Mouse (Mus musculus) forebrain, embryonic 11.5 days (tissue): Measurements from ENCODE around the gene Slc13a2. TPM values are rescaled to one million over a fixed set of nuclear protein-coding genes. Genes with fewer than 3 reads are reported as not detected.

ENCODE experiments used
- ATAC-seq: fragments of 200-750 bp; cut with Nextera tagmentation; replicated peaks from 2 replicates; pipeline ENCODE4 v1.8.0; 2017; ENCODE audit warnings: moderate TSS enrichment; ENCODE audit not compliant: low FRiP score
- DNase-seq: peaks from one replicate; pipeline ENCODE4 v3.0.0-alpha.2; 2017; ENCODE audit warnings: low spot score
- H3K27ac ChIP-seq: fragments of 300-500 bp; sonication (generic); 2 replicates; pipeline ENCODE4 v1.5.1; 2014; ENCODE audit warnings: low read depth, low read length
- H3K27me3 ChIP-seq: fragments of 300-500 bp; sonication (generic); 2 replicates; pipeline ENCODE4 v1.6.1; 2014; ENCODE audit warnings: mild to moderate bottlenecking, low read length, mixed read lengths; ENCODE audit not compliant: control insufficient read depth, insufficient read depth
- H3K36me3 ChIP-seq: fragments of 300-500 bp; sonication (generic); 2 replicates; pipeline ENCODE4 v1.6.1; 2014; ENCODE audit warnings: mild to moderate bottlenecking, low read length, moderate library complexity, mixed read lengths; ENCODE audit not compliant: control insufficient read depth, insufficient read depth
- H3K4me1 ChIP-seq: fragments of 300-500 bp; sonication (generic); replicated peaks from 2 replicates; pipeline ENCODE4 v1.6.1; 2014; ENCODE audit warnings: low read length, mixed read lengths; ENCODE audit not compliant: control insufficient read depth, insufficient read depth
- H3K4me2 ChIP-seq: fragments of 300-500 bp; sonication (generic); 2 replicates; pipeline ENCODE4 v1.6.1; 2014; ENCODE audit warnings: low read depth, mild to moderate bottlenecking, low read length, moderate library complexity, mixed read lengths; ENCODE audit not compliant: severe bottlenecking
- H3K4me3 ChIP-seq: fragments of 300-500 bp; sonication (generic); 2 replicates; pipeline ENCODE4 v1.5.1; 2014; ENCODE audit warnings: low read depth, low read length
- H3K9ac ChIP-seq: fragments of 300-500 bp; sonication (generic); 2 replicates; pipeline ENCODE4 v1.6.1; 2014; ENCODE audit warnings: low read length
- H3K9me3 ChIP-seq: fragments of 300-500 bp; sonication (generic); 2 replicates; pipeline ENCODE4 v1.6.1; 2016; ENCODE audit warnings: low read length, mixed read lengths; ENCODE audit not compliant: control insufficient read depth
- WGBS: fragments of 180-500 bp; shearing (Covaris S2); extraction: QIAGEN DNeasy Blood & Tissue Kit; methylation state at CpG from one replicate; pipeline ENCODE4 v1.1.7; 2014; 5-methylcytosine and 5-hydroxymethylcytosine counted together
- polyA plus RNA-seq: library from polyadenylated mRNA; unstranded; fragments of >200 nt; fragmentation: Nextera tagmentation; extraction: Ambion mirVana; gene quantifications from 2 replicates; pipeline ENCODE4 v1.2.1, GENCODE M21; 2014

The Slc13a2 gene
- polyA plus RNA-seq, 1 experiment from 2014 or later, result not detected

DNA sequence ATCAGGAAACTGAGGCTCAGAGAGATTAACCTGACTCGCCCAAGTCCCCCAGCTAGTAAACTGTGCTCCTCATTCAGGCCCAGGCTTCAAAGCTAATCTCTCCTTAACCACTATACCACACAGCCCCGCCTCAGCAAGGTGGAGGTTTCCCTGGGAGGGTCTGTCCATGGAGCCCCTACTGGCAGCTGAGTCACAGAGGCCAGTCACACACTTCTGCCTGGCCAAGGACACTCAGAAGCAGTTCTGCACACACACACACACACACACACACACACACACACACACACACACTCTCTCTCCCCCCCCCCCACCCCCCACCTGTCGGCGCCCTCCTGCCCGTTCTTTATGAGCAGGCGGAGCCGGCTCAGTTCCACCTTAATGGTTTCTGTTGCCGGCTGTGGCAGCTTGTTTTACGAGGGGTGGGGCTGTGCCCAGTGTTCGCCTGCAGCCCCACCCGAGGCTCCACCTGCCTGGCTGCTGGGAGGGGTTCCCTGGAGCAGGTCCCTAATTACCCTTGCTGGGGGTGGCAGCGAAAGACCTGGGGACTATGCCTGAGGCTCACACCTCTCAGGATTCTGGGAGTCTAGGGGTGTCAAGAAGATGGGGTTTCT lies 44.4 kb downstream of the Slc13a2 start:
- Histone ChIP-seq H3K27me3 (no peaks in the 10 kb centered on the region), H3K4me1 (no peaks in the 10 kb centered on the region), H3K9me3 (no peaks in the 10 kb centered on the region), H3K9ac (no peak overlapping the region), H3K36me3 (no peaks in the 10 kb centered on the region), H3K4me2 (no peak overlapping the region), H3K27ac (no peak overlapping the region), H3K4me3 (no peak overlapping the region)
- no peak for ATAC-seq
- WGBS, result 60% methylated on average over 10 of the region's 12 CpGs
- no peak for DNase-seq

DNA sequence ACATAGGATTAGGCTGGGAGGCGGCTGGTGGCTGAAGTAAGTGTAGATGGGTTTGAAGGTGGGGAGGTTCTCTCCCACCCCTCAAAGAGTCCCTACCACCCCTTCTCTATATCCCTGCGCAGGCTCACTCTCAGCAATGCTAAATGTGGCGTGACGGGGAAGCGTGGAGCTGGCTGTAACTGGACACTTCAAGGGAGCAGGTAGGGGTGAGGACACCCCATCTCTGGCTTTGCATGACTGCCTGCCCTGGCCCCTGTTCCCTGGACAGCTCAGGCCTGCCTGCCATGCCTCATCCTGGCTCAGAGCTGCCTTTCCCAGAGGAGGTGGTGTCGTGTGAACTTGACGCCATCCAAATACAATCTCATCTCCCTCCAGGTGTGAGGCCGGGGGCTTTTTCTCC lies 47.9 kb downstream of the Slc13a2 start:
- ATAC-seq (no peak), DNase-seq (no peak)
- Histone ChIP-seq H3K36me3 (no peaks in the 10 kb centered on the region), H3K4me1 (no peaks in the 10 kb centered on the region), H3K9ac (no peak overlapping the region), H3K4me2 (no peak overlapping the region), H3K27me3 (no peaks in the 10 kb centered on the region), H3K9me3 (no peaks in the 10 kb centered on the region), H3K4me3 (no peak overlapping the region), H3K27ac (no peak overlapping the region)
- WGBS, result 91% methylated on average over 8 of the region's 8 CpGs

DNA sequence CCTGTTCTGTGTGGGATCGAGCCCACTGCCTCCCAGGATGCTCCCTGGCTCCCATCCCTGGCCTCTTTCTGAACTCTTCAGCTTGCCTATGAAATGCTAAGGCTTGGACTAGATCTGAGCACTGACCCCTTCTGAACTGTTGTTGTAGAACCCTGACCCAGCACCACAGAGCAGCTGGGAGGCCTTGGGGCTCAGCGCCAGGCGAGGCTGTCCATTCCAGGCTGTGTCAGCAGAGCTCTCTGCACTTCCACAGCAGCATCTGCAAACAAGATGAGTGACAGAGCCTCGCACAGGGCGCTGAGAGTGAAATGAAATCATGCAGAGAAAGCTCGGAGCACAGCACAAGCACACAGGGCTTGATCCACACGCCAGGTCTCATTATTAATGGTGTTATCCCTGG lies 49.4 kb downstream of the Slc13a2 start:
- Histone ChIP-seq H3K9ac (no peak overlapping the region), H3K36me3 (no peaks in the 10 kb centered on the region), H3K4me1 (no peaks in the 10 kb centered on the region), H3K27ac (no peak overlapping the region), H3K27me3 (no peaks in the 10 kb centered on the region), H3K4me2 (no peak overlapping the region), H3K4me3 (no peak overlapping the region), H3K9me3 (no peaks in the 10 kb centered on the region)
- ATAC-seq (no peak), DNase-seq (peak; percentile 41)
- 67% methylated on average over 7 of the region's 7 CpGs for WGBS

DNA sequence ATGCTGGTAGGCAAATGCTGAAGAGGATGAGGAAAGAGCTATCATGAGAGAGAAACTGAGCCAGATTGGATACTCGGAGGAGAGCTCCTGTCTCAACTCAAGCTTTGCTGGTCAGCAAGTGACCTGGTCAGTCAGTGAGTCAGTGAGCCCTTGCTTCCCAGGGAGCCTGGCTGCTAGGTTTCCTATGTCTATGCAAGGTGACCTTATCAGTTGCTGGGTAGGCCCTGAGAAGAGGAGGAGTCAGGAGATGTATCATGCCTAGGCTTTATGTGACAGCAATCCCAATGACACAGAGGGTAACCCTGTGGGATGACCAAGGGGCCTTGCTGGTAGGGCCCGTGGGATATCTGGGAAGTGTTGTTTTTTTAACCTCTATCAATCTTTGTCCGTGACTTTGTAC lies 49.9 kb downstream of the Slc13a2 start:
- Histone ChIP-seq H3K9me3 (no peaks in the 10 kb centered on the region), H3K4me2 (no peak overlapping the region), H3K4me3 (no peak overlapping the region), H3K27ac (no peak overlapping the region), H3K9ac (no peak overlapping the region), H3K36me3 (no peaks in the 10 kb centered on the region), H3K27me3 (no peaks in the 10 kb centered on the region), H3K4me1 (no peaks in the 10 kb centered on the region)
- WGBS, result 87% methylated on average over 3 of the region's 3 CpGs
- ATAC-seq (no peak), DNase-seq (no peak)

DNA sequence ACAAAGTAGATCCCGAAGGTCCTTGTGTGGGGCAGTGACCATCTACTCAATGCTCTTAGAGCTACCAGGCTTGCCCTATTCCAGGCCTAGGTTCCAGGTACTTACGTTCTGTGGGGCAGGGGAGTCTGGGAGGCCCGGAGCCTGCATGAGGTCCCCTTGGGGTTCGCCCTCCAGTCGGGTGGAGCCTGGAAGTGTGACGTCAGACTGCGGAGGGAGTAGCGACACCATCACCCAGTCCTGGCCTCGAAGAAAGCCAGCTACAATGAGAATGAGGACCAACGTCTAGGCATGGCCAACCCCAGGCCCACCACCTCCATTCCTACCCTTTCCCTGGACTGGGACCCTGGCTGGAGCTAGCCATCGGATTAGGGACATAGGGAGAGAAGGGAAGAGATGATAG lies 50.3 kb downstream of the Slc13a2 start:
- WGBS, result 88% methylated on average over 11 of the region's 11 CpGs

DNA sequence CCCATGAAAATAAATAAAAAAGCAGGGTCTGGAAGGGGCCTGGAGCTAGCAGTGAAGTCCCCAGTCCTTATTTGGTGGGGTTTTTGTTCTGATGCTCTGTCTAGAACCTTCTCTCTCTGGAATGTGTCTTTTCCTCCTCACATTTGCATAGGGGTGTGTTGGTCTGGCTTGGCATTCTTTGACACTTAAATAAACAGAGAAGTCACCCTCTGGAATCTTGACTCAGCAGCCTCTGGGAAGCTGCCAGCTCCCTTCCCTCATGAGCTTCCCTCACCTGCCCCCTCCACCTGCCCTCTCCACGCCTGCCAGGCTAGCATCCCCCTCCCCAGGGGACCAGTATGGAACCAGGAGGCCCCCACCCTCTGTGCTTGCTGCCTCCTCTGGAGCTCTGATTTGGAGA lies 51.6 kb downstream of the Slc13a2 start:
- ATAC-seq, result no peak
- Histone ChIP-seq H3K27me3 (no peaks in the 10 kb centered on the region), H3K9ac (no peak overlapping the region), H3K27ac (no peak overlapping the region), H3K4me1 (no peaks in the 10 kb centered on the region), H3K4me2 (no peak overlapping the region), H3K9me3 (no peaks in the 10 kb centered on the region), H3K4me3 (no peak overlapping the region), H3K36me3 (no peaks in the 10 kb centered on the region)
- 58% methylated on average over 1 of the region's 1 CpGs for WGBS
- peak; percentile 40 for DNase-seq

More for the DNA sequence above, 50.3 kb downstream of the Slc13a2 start:
- H3K4me2 ChIP-seq, result no peak overlapping the region
- no peaks in the 10 kb centered on the region for H3K4me1 ChIP-seq
- H3K9ac ChIP-seq, result no peak overlapping the region
- ATAC-seq (no peak), DNase-seq (no peak)
- H3K36me3 ChIP-seq, result no peaks in the 10 kb centered on the region
- H3K4me3 ChIP-seq, result no peak overlapping the region
- no peak overlapping the region for H3K27ac ChIP-seq
- H3K27me3 ChIP-seq, result no peaks in the 10 kb centered on the region
- H3K9me3 ChIP-seq, result no peaks in the 10 kb centered on the region

DNA sequence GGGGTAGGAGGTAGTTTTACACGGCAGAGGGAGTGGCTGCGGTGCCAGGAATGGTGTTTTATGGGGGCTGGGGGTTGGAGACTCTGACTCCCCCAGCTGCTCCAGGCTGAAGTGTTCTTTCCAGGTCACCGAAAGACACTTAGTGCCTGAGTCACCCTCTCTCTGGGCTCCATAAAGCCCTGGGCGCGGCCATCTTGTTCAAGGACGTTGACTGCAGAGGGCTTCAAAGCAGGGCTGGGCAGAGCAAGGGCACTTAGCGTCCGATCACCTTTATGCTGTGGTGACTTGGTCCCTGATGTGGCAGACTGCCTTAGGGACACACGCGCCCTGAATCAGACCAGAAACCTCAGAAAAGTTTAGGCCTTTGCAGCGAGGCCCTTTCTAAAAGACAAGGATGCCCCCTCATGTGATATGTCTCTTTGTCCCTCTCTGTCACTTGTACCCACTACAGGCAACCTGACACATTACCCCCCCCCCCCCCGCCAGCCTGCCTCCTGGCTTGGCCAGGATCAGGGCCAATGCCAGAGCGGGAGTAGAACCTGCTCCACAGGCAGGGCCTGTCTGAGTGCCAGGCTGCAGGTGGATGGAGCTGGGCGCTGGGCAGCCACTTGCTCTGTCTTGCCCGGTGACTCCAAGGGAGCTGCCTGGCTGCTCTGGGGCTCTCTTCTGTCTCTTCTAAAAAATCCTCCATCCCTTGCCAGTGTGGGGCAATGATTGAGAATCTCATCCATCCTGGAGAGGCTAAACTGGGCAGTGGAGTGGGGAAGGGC lies 54.4 kb downstream of the Slc13a2 start:
- Histone ChIP-seq H3K4me1 (no peaks in the 10 kb centered on the region), H3K9ac (no peak overlapping the region), H3K4me2 (no peak overlapping the region), H3K9me3 (no peaks in the 10 kb centered on the region), H3K4me3 (no peak overlapping the region), H3K27ac (no peak overlapping the region), H3K36me3 (no peaks in the 10 kb centered on the region), H3K27me3 (no peaks in the 10 kb centered on the region)
- WGBS, result 92% methylated on average over 15 of the region's 15 CpGs
- ATAC-seq (no peak), DNase-seq (no peak)

DNA sequence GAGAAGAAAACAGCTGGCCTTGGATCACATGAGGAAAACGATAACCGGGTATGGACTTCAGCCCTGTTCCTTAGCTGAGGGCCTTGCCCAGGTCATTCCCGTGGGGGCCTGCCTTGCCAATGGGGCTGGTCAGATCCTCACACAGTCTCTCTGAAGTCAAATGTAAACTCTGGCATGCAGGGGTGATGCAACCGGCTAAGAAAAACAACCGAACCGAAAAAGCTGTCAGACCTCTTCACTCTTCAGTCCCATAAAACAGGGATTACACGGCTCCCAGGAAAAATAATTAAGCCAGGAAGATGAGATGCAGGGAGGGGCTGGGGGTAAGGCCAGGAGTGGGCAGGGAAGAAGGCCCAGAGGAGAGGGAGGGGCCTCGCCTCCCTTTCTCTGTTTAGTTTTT lies 57.9 kb downstream of the Slc13a2 start:
- no peak for DNase-seq
- Histone ChIP-seq H3K9me3 (no peaks in the 10 kb centered on the region), H3K4me3 (no peak overlapping the region), H3K4me2 (no peak overlapping the region), H3K36me3 (no peaks in the 10 kb centered on the region), H3K4me1 (no peaks in the 10 kb centered on the region), H3K9ac (no peak overlapping the region), H3K27ac (no peak overlapping the region), H3K27me3 (no peaks in the 10 kb centered on the region)
- no peak for ATAC-seq
- WGBS, result 66% methylated on average over 8 of the region's 8 CpGs
